8 mouse cellular contexts compared by ENCODE assay signal in the genomic region with DNA sequence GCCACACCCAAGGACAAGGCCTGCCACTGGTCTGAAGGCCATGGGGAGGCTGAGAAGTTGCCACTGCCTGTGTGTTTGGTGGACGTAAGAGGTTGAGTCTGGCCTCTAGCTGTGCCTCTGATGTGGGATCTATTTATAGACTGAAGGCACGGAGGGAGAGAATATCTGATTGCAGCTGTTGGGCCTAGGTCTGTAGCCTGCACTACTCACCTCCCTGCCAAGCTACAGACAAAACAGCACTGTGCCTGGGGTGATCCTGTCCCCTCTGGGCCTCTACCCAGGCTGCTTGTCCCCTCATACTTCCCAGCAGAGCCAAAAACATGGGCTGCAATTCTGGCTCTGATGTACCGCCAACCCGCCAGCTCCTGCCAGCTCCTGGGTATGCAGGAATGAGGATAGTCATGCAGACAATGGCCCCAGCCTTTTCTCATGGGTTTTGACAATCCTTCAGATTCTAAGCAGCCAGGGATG. TPM values are rescaled to one million over a fixed set of nuclear protein-coding genes. Genes with fewer than 3 reads are reported as not detected.
DNase-seq lines count a peak whose midpoint lies in the region; ATAC-seq lines count a peak whose summit lies in the region.

No protein-coding gene starts in this region.

- ATAC-seq in hindbrain, embryonic 14.5 days (ENCODE audit: low FRiP score), result peak; percentile 75
- no peak for ATAC-seq in hindbrain, embryonic 12.5 days (ENCODE audit: low FRiP score)
- peak; percentile 54 for ATAC-seq in common myeloid progenitor, adult 5-6 weeks (replicated peaks; ENCODE audit: low read depth, poor library complexity, severe bottlenecking)
- peak; percentile 60; the same call in 1 of the 2 replicates for ATAC-seq in heart, embryonic 12.5 days (ENCODE audit: insufficient number of reproducible peaks, low FRiP score)
- ATAC-seq in neural tube, embryonic 14.5 days (ENCODE audit: low read depth), result 0 out of 2 replicates have a peak, but pooled peaks have one; percentile 21

- H3K4me3 ChIP-seq in hindbrain, embryonic 14.5 days (replicated peaks; ENCODE audit: low read length), result no peak overlapping the region
- H3K4me3 ChIP-seq in hindbrain, embryonic 12.5 days, result no peak overlapping the region
- H3K4me3 ChIP-seq in heart, embryonic 12.5 days, result no peak overlapping the region
- no peak overlapping the region for H3K4me3 ChIP-seq in neural tube, embryonic 14.5 days (ENCODE audit: low read depth, low read length)

- H3K27me3 ChIP-seq in hindbrain, embryonic 14.5 days (ENCODE audit: control insufficient read depth, insufficient read depth, low read length), result no peaks in the 10 kb centered on the region
- H3K27me3 ChIP-seq in hindbrain, embryonic 12.5 days, result no peaks in the 10 kb centered on the region
- H3K27me3 ChIP-seq in heart, embryonic 12.5 days (replicated peaks), result no peaks in the 10 kb centered on the region
- no peaks in the 10 kb centered on the region for H3K27me3 ChIP-seq in neural tube, embryonic 14.5 days (ENCODE audit: control insufficient read depth, insufficient read depth, low read length)

- no peak overlapping the region for H3K9ac ChIP-seq in hindbrain, embryonic 14.5 days
- no peak overlapping the region for H3K9ac ChIP-seq in hindbrain, embryonic 12.5 days
- H3K9ac ChIP-seq in heart, embryonic 12.5 days, result peak overlapping the region; percentile 34; the same call in 1 of the 2 replicates
- no peak overlapping the region for H3K9ac ChIP-seq in neural tube, embryonic 14.5 days (replicated peaks; ENCODE audit: low read depth, low read length)

- no peaks in the 10 kb centered on the region for H3K4me1 ChIP-seq in hindbrain, embryonic 14.5 days (replicated peaks; ENCODE audit: control insufficient read depth, insufficient read depth, low read length)
- no peaks in the 10 kb centered on the region for H3K4me1 ChIP-seq in hindbrain, embryonic 12.5 days
- H3K4me1 ChIP-seq in heart, embryonic 12.5 days (replicated peaks), result peaks cover 37% of the 10 kb centered on the region
- no peaks in the 10 kb centered on the region for H3K4me1 ChIP-seq in neural tube, embryonic 14.5 days (ENCODE audit: control insufficient read depth, insufficient read depth, low read length)

- H3K27ac ChIP-seq in hindbrain, embryonic 14.5 days, result no peak overlapping the region
- H3K27ac ChIP-seq in hindbrain, embryonic 12.5 days, result no peak overlapping the region
- peak overlapping the region; percentile 87 for H3K27ac ChIP-seq in heart, embryonic 12.5 days (ENCODE audit: poor library complexity, severe bottlenecking)
- H3K27ac ChIP-seq in neural tube, embryonic 14.5 days (ENCODE audit: low read depth, low read length), result no peak overlapping the region

- H3K36me3 ChIP-seq in hindbrain, embryonic 14.5 days (replicated peaks; ENCODE audit: control insufficient read depth, insufficient read depth), result no peaks in the 10 kb centered on the region
- H3K36me3 ChIP-seq in hindbrain, embryonic 12.5 days, result no peaks in the 10 kb centered on the region
- H3K36me3 ChIP-seq in heart, embryonic 12.5 days, result peaks cover 16% of the 10 kb centered on the region
- H3K36me3 ChIP-seq in neural tube, embryonic 14.5 days (ENCODE audit: control insufficient read depth, insufficient read depth, low read length), result no peaks in the 10 kb centered on the region

- intact Hi-C loops in left cerebral cortex, postnatal 10 days (cut with DNase I), result no loop called here

- no peak for DNase-seq in hindbrain, embryonic 14.5 days (ENCODE audit: low spot score)
- DNase-seq in left cerebral cortex, postnatal 10 days (ENCODE audit: extremely low spot score in 1 of 2, low spot score in 2 of 2), result peak; percentile 61 to 67
- DNase-seq in embryo, embryonic 10 days (ENCODE audit: low spot score), result no peak
- no peak for DNase-seq in B cell, adult 2 months

- 53% methylated on average over 4 of the region's 4 CpGs for WGBS in hindbrain, embryonic 14.5 days
- WGBS in hindbrain, embryonic 12.5 days, result 59% methylated on average over 4 of the region's 4 CpGs
- WGBS in heart, embryonic 12.5 days, result 43% methylated on average over 4 of the region's 4 CpGs
- WGBS in neural tube, embryonic 14.5 days, result 54% methylated on average over 4 of the region's 4 CpGs

- H3K4me2 ChIP-seq in hindbrain, embryonic 14.5 days (replicated peaks), result no peak overlapping the region
- no peak overlapping the region for H3K4me2 ChIP-seq in hindbrain, embryonic 12.5 days (replicated peaks)
- no peak overlapping the region for H3K4me2 ChIP-seq in heart, embryonic 12.5 days
- H3K4me2 ChIP-seq in neural tube, embryonic 14.5 days (ENCODE audit: low read depth, low read length), result no peak overlapping the region

- H3K9me3 ChIP-seq in hindbrain, embryonic 14.5 days (ENCODE audit: control insufficient read depth, low read length), result no peaks in the 10 kb centered on the region
- H3K9me3 ChIP-seq in hindbrain, embryonic 12.5 days (replicated peaks), result no peaks in the 10 kb centered on the region
- H3K9me3 ChIP-seq in heart, embryonic 12.5 days (replicated peaks), result 0 out of 2 replicates have a peak, but pooled peaks cover 3% of the 10 kb centered on the region
- H3K9me3 ChIP-seq in neural tube, embryonic 14.5 days (ENCODE audit: control insufficient read depth, low read length), result no peaks in the 10 kb centered on the region

RNA-seq across cellular contexts. Expression of gene Steap3, which starts 26.8 kb away (rescaled TPM):
- 2.7 and 3.0 TPM in 2 replicates for polyA plus RNA-seq in hindbrain, embryonic 14.5 days (2014; fragmentation: Nextera tagmentation; extraction: Ambion mirVana)
- polyA plus RNA-seq in hindbrain, embryonic 12.5 days (2016; fragmentation: Nextera tagmentation; extraction: Ambion mirVana), result 2.4 and 3.6 TPM in 2 replicates
- total RNA-seq in common myeloid progenitor, adult 5-6 weeks (2017), result 21.2 and 30.0 TPM in 2 replicates
- polyA plus RNA-seq in heart, embryonic 12.5 days (2016; fragmentation: Nextera tagmentation; extraction: Ambion mirVana), result 14.2 and 16.0 TPM in 2 replicates
- total RNA-seq in left cerebral cortex, postnatal 10 days (2021), result 1 to 10 TPM; 7.2 to 8.9 TPM
- 1.7 and 3.0 TPM in 2 replicates for polyA plus RNA-seq in neural tube, embryonic 14.5 days (2014; fragmentation: Nextera tagmentation; extraction: Ambion mirVana)

Comparison
In these comparisons a context has a peak if more than half of its experiments do, and no peak if none do; other contexts are left out.
1. DNase-seq: peak in left cerebral cortex, postnatal 10 days (2 of 2); none in hindbrain, embryonic 14.5 days (single experiment), embryo, embryonic 10 days (single experiment) and B cell, adult 2 months (0 of 2).